Mouse (Mus musculus) Muller cell, postnatal 12 days (primary cell): ENCODE data around the gene Pdzd8.

Source experiments
- DNase-seq: peaks from one replicate; pipeline ENCODE4 v3.0.0-alpha.2; 2015; ENCODE audit errors: inconsistent ontology term

Gene Pdzd8

DNA sequence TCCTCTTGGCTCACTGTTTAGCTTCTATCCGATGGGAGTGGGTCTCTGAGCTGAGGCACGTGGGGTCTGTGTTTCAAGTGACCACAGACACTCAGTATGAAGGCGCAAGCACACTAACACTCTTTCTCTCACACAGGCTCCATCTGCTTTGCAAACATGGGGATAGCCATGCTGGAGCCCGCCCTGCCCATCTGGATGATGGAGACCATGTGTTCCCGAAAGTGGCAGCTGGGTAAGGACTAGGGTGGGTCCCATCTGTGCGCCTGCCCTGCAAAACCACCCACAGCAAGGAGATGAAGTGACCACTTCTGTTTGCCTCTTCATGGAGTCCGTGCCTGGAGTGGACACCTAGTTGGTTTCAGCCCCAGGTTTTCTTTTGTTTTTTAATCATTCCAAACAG is 69.2 kb downstream of the Pdzd8 start:
- no peak for DNase-seq

DNA sequence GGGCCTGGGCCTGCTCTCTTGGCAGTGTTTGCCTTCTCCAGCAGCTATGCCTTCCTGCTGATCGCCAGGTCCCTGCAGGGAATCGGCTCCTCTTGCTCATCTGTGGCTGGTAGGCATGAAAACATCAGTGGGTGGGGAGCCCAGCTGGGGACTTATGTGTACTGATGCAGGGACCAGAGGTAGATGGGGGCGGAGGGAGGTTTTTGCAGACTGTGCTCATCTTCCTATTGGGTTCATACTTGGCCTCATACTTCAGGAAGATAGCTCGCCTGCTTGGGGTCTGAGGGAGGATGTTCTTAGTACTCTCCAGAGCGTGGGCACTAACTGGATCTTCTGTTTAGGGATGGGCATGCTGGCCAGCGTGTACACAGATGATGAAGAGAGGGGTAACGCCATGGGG is 72.4 kb downstream of the Pdzd8 start:
- DNase-seq = no peak

DNA sequence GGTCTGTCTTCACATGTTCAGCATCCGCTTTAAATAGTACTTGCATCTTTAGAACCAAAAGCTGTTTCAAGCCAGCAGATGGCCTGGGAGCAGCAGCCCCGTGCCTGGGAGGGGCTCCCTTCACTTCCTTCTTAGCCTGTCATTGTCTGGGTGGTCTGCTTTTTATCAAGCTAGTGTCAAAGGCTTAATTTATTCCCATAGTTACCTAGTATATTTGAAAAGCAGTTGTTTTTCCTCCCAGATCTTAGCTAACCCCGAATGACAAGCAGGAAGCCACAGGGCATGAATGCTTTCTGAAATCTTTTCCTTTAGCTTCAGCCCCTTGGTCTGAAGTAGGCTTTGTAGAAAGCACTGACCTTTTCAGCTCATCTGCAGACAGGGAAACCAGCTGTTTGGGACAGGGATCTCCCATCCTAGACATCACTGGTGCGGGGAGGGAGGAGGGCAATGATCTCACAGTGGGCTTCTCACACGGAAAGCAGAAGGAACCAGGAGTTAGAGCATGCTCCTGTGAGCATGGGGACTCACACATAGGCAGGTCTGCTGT is 78.1 kb downstream of the Pdzd8 start:
- DNase-seq = no peak

DNA sequence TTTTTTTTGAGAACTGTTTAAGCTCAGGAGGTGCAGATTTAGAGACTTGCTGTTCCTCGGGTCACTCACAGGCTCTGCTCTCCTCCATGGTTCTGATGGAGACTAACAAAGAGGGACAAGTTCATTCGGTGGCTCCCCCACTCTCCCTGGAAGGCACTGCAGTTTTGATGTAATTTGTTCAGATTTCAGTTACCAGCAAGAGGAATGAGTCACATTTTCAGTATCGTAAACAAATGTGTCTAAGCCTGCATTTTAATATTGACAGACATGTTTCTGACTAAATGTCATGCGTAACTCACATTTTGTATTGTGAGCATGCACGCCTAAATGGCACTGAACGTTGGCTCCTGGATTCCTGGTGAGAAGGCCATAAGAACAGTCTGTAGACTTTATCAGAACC is 79.7 kb downstream of the Pdzd8 start:
- DNase-seq = no peak

DNA sequence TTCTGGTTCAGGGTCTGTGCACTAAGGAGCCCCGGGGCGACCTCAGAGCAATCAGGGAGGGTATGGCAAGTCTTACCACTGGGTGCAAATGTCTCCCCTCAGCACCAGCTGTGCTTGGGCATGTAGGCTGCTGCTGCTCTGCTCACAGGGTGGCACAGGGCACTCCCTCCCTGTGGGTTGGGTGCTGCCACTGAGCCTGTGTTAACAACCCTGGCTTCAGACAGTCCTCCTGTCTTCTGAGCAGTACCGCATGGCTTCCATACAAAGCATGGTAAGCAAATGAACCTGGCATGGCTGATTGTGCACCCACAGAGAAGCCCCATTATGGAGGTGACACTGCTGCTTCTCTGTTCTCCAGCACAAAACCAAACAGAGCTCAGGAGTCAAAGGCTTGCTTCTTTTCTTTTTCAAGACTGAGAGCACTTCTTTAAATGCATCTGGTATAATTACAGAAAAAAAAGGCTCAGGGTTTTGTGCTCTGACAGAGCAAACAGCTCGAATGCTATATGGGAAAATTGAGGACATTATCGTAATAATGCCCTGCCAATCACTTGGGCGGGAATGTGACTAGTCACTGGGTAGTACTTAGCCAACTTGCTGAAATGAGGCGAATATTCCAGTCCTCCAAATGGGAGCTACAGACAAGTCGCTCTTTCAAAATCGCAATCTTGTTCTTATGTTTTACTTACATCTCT is 80.6 kb downstream of the Pdzd8 start:
- no peak for DNase-seq

DNA sequence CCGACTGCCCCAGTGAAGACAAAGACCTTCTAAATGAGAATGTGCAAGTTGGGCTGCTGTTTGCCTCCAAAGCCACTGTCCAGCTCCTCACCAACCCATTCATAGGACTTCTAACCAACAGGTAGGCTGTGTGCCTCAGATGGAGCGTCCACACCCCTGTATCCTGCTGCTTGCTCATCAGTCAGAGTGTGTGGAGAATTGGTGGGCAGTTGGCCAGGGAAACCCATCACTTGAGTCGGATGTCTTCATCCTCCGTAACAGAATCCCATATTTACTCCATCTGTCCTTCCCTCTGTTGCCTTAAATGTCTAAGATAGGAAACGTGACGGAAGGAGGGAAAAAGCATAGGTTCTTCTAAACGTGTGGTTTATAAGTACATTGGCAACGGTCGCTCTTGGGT is 82.4 kb downstream of the Pdzd8 start:
- DNase-seq = no peak

DNA sequence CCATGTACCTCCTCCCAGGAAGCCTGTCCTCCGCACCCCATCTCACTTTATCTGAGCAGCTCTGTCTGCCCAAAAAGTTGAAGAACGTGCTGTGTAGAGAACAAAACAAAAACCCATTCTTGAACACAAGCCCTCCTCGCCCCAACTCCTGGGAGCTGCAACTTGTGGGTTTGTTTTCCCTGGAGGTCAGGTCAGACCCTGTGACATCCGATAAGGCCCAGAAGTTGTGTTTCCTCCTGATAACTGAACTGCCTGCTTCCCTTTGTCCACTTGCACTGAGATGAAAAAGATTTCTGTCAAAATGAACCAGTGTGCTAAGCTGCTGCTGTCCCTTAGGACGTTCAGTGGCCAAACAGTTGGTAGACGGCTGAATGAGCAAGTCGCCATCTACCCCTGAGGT is 84.0 kb downstream of the Pdzd8 start:
- DNase-seq = no peak

DNA sequence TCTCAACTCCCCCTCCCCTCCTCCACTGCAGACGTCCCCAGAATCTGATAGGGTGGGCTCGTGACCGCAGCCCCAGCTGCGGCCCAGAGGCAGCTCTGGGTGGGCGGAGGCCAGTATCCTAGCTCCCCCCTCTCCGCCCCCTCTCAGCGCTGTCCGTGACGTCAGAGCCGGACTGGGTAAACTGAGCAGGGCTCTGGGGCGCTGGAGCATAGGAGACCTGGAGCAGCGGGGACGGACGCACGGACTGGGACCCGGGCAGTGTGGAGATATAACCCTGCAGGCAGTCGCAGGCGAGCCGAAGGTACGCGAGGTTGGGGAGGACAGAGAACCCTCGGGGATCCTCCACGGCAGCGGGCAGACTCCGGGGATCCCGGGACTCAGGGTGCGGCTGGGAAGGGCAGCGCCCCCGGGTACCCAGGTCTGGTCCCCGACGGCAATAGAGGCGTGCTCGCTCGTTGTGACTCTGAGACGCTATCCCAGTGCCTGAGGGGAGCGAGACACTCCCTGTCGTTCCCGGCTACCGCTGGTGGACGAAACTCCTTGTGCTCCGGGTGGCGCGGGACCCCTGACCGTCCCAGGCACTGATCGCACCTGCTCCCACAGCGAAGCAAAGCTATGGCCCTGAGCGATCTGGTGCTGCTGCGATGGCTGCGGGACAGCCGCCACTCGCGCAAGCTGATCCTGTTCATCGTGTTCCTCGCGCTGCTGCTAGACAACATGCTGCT is 84.7 kb downstream of the Pdzd8 start, which contains the start of gene Slc18a2:
Gene Slc18a2, plus strand, starts transcription at position 179 of the 725 bp plus-strand sequence.
- DNase-seq = no peak

DNA sequence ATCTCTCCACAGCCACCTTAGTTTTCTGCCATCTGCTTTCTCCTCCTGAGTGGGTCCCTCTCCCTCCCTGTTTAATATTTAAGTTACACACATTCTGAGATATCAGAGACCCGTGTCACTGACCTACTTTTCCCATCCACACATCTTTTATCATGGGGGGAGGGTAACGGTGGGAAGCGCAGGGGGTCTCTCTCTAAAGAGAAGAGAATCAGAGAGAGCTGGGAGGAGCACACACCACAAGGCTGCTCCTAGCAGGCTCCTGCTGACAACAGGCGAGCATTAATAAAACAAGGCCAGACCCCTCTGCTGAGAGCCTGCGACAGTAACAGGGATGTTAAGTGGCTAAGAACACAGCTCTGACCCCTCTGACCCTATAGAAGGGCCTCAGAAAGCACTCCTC is 85.9 kb downstream of the Pdzd8 start:
- DNase-seq = no peak

DNA sequence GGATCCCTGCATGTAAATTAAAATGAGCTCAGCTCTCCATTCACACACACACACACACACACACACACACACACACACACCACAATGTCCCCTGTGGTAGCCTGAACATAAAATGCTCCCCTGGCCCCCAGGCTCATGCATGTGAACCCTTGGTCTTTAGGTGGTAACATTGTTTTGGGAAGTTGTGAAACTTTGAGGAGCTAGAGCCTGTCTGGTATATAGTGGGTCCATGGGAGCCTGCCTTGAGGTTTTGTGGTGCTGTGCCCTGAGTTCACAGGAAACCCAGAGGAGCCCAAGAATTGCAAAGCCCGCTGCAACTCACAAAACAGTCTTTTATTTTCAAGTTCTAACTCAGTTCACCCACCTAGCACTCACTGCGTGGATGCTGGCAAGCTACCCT is 92.9 kb downstream of the Pdzd8 start:
- no peak for DNase-seq

DNA sequence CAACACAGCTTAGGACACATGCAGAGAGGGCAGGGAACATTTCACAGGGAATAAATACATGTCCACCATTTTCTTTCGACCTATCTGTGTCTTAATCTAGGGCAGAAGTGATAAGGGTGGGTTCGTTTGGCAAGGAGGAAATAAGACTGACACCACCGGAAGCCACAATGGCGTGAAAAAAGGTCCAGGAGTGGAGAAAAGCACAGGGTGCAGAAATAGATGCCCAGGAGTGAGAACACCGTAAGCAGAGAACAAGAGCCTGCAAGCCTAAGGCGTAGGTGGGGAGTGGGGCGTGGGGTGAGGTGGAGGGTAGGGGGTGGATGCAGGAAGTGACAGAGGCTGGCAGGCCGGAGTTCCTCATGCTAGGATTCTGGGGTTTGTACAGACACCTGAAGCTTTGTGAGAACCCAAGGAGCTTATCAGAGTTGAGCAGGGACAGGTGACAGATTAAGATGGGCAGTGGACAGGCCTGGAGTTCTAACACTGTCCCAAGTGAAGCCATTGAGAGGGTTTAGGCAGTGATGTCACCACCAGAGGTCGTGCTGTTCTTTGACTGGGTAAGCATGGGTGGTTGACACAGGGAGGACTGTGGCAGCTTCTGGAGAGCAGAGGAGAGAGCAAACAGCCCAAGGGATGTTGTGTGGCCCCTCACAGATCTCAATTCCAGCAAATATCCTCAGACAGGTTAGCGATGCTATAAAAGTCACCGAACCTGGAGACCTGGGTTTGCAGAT is 96.9 kb downstream of the Pdzd8 start:
- DNase-seq = no peak

DNA sequence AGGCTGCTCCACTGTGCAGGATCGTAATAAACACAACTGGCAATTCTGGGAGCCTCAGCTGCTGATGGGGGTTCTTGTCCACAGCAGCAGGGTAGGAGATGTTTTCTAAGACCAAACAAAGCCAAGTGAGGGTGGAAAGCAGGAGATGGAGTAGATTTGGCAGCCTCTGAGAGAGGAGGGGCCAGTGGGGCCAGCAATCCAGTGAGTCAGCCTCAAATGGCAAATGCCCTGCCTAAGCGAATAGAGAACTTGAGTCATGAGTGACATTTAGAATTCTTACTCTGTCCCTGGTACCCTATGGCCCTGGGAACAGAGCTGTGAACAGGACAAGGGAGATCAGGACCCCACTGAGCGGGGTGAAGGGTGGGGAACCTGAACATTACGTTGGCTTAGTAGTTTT is 97.4 kb downstream of the Pdzd8 start:
- peak; percentile 30 for DNase-seq
